Mouse (Mus musculus) ES-Bruce4 (cell line): ENCODE measurements around the gene Zbp1. TPM values are rescaled to one million over a fixed set of nuclear protein-coding genes. Genes with fewer than 3 reads are reported as not detected.

ENCODE experiments used
- H3K27ac ChIP-seq: 2 replicates; pipeline ENCODE4 v1.5.1; 2012; ENCODE audit warnings: low read length, inconsistent platforms; ENCODE audit not compliant: insufficient read depth
- H3K27me3 ChIP-seq: 2 replicates; pipeline ENCODE4 v1.6.1; 2012; ENCODE audit warnings: mild to moderate bottlenecking, low read length, inconsistent platforms; ENCODE audit not compliant: control insufficient read depth, poor library complexity, insufficient read depth, severe bottlenecking
- H3K36me3 ChIP-seq: 2 replicates; pipeline ENCODE4 v1.6.1; 2012; ENCODE audit warnings: inconsistent platforms, mild to moderate bottlenecking, low read length, moderate library complexity; ENCODE audit not compliant: control insufficient read depth, poor library complexity, insufficient read depth, severe bottlenecking
- H3K4me1 ChIP-seq: one replicate; pipeline ENCODE4 v1.8.1; 2011; ENCODE audit warnings: low read length; ENCODE audit not compliant: control insufficient read depth, insufficient read depth
- H3K4me3 ChIP-seq: 2 replicates; pipeline ENCODE4 v1.5.1; 2011; ENCODE audit warnings: low read depth, mild to moderate bottlenecking, low read length
- H3K9ac ChIP-seq: 2 replicates; pipeline ENCODE4 v1.6.1; 2012; ENCODE audit warnings: low read depth, mild to moderate bottlenecking, inconsistent platforms; ENCODE audit not compliant: poor library complexity, severe bottlenecking
- H3K9me3 ChIP-seq: replicated peaks from 2 replicates; pipeline ENCODE4 v1.6.1; 2012; ENCODE audit warnings: mild to moderate bottlenecking, low read length, inconsistent platforms; ENCODE audit not compliant: control insufficient read depth, poor library complexity, insufficient read depth, severe bottlenecking
- CTCF ChIP-seq: IDR thresholded peaks from one replicate; pipeline ENCODE4 v1.8.1; 2011; ENCODE audit warnings: low read depth, low read length
- EP300 ChIP-seq: IDR thresholded peaks from 2 replicates; pipeline ENCODE4 v1.6.1; 2011; ENCODE audit warnings: low read depth, low read length; ENCODE audit not compliant: insufficient read depth
- POLR2A ChIP-seq: IDR thresholded peaks from one replicate; pipeline ENCODE4 v1.8.1; 2011; ENCODE audit warnings: low read length; ENCODE audit not compliant: insufficient read depth
- polyA plus RNA-seq: library from polyadenylated mRNA; stranded (reverse); fragments of >200 nt; gene quantifications from 2 replicates; pipeline ENCODE4 v1.2.4, GENCODE M21; 2011; ENCODE audit warnings: low read depth; ENCODE audit not compliant: missing spikeins, insufficient read depth, insufficient read length

The Zbp1 gene
- 3.8 and 6.8 TPM in 2 replicates for polyA plus RNA-seq

- H3K4me1 ChIP-seq = peaks cover 3% of the 10 kb centered on the region
- H3K36me3 ChIP-seq = no peaks in the 10 kb centered on the region
- H3K27ac ChIP-seq = no peak within 1 kb of the TSS
- H3K9ac ChIP-seq = no peak within 1 kb of the TSS
- no peak within 1 kb of the TSS for H3K4me3 ChIP-seq
- no peak for TF ChIP-seq CTCF
- no peak for TF ChIP-seq POLR2A
- peak; percentile 66 for TF ChIP-seq EP300
- no peaks in the 10 kb centered on the region for H3K9me3 ChIP-seq
- H3K27me3 ChIP-seq = no peaks in the 10 kb centered on the region
Observed at GRCm38 (mm10) chr2:173218416-173219141, at the start of gene Zbp1. Zbp1 (minus strand) TSS chr2:173218923.

GRCm38 (mm10) chr2:173267562-173267961 is 48.8 kb upstream of the Zbp1 start:
- H3K27me3 ChIP-seq = no peaks in the 10 kb centered on the region
- H3K9ac ChIP-seq = no peak overlapping the region
- H3K27ac ChIP-seq = no peak overlapping the region
- no peaks in the 10 kb centered on the region for H3K36me3 ChIP-seq
- H3K4me1 ChIP-seq = peaks cover 21% of the 10 kb centered on the region
- H3K9me3 ChIP-seq = no peaks in the 10 kb centered on the region
- no peak for TF ChIP-seq POLR2A
- no peak overlapping the region for H3K4me3 ChIP-seq

GRCm38 (mm10) chr2:173266349-173267112 is 47.8 kb upstream of the Zbp1 start:
- H3K27ac ChIP-seq = no peak overlapping the region
- H3K4me1 ChIP-seq = peaks cover 24% of the 10 kb centered on the region
- H3K9ac ChIP-seq = no peak overlapping the region
- no peaks in the 10 kb centered on the region for H3K9me3 ChIP-seq
- H3K27me3 ChIP-seq = no peaks in the 10 kb centered on the region
- TF ChIP-seq POLR2A (no peak), EP300 (no peak), CTCF (no peak)
- H3K36me3 ChIP-seq = no peaks in the 10 kb centered on the region
- no peak overlapping the region for H3K4me3 ChIP-seq

GRCm38 (mm10) chr2:173265468-173266265 is 46.9 kb upstream of the Zbp1 start:
- peaks cover 27% of the 10 kb centered on the region for H3K4me1 ChIP-seq

GRCm38 (mm10) chr2:173264467-173265128 is 45.9 kb upstream of the Zbp1 start:
- H3K27ac ChIP-seq = no peak overlapping the region
- no peak overlapping the region for H3K4me3 ChIP-seq
- peaks cover 29% of the 10 kb centered on the region for H3K4me1 ChIP-seq
- H3K9me3 ChIP-seq = no peaks in the 10 kb centered on the region
- no peaks in the 10 kb centered on the region for H3K36me3 ChIP-seq
- H3K9ac ChIP-seq = no peak overlapping the region
- H3K27me3 ChIP-seq = no peaks in the 10 kb centered on the region
- TF ChIP-seq POLR2A = no peak
- TF ChIP-seq CTCF = no peak
- TF ChIP-seq EP300 = no peak

More at GRCm38 (mm10) chr2:173265468-173266265, 46.9 kb upstream of the Zbp1 start:
- no peaks in the 10 kb centered on the region for H3K9me3 ChIP-seq
- no peak overlapping the region for H3K27ac ChIP-seq
- H3K4me3 ChIP-seq = no peak overlapping the region
- H3K9ac ChIP-seq = no peak overlapping the region
- no peaks in the 10 kb centered on the region for H3K36me3 ChIP-seq
- H3K27me3 ChIP-seq = no peaks in the 10 kb centered on the region
- TF ChIP-seq EP300 (no peak), CTCF (no peak), POLR2A (no peak)
